Mouse (Mus musculus) thymus, postnatal 36 days (tissue): ENCODE results near the gene Gpsm2.
"Not testable (repeated sequence)": the region's sequence is repeated elsewhere in the genome, so short reads cannot be mapped to it uniquely, and the experiment has no call there.

Experiments used
- DNase-seq, 2 experiments: peaks; one replicate each; pipeline ENCODE4 v3.0.0; 2022; ENCODE audit warnings: mixed read lengths in 2 of 2

The Gpsm2 gene

DNA sequence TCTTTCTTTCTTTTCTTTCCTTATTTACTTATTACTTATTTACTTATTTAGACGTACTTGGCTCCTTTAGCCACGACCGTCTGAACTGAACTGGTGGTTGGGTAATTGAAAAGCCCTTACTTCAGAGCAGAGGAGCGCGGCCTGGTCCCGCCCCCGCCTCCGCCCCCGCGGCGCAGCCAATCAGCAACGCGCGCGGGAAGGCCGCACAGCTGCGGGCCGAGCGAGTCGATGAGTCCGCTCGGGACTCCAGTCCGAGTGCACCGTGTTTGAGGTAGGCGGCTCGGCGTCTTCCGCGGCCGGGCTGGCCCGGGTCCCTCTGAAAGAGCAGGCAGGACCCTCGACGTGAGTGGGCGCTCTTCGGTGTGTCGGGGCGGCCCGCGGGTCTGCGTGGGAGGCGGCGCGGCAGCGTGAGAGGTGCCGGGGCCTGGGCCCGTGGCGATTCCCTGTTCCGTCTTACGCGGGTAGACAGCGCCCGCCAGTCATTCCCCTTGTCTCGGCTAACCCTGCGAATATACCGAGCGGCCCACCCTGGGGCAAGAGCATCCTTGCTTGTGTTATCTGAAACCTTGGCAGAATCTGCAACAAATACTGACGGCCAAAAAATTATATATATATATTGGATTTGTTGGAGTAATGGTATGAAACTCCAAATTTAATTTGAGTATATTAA, 68.3 kb downstream of the Gpsm2 start, which contains the start of gene Clcc1:
Gene Clcc1, plus strand, starts transcription at position 204 of the 670 bp plus-strand sequence.
- peak; percentile 96 for DNase-seq

GRCm38 (mm10) chr3:108652866-108653642, 69.1 kb downstream of the Gpsm2 start:
- no peak for DNase-seq

GRCm38 (mm10) chr3:108647681-108648080, 74.4 kb downstream of the Gpsm2 start:
- DNase-seq, result not testable (repeated sequence)

- no peak for DNase-seq
Measured at GRCm38 (mm10) chr3:108646036-108646435, 76.1 kb downstream of the Gpsm2 start.

DNA sequence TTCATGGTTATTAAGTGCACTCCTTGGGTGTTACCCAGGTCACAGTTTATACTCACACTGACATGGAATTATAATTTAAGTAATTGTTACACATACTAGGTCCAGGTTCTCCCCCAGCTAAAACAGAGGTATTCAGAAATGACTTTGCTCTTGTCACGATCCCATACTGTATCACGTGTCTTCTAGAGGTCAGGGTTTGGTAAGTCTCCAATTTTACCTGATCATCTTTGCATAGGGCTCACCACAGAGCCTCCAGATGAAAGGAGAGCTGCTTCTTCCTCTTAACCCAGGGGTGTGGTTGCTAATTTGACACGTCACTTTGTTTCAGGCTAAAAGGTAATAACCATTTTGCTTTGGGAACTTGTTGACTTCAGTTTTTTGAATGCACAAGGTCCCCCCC, 77.3 kb downstream of the Gpsm2 start:
- no peak for DNase-seq

GRCm38 (mm10) chr3:108640998-108641397, 81.1 kb downstream of the Gpsm2 start:
- DNase-seq, result no peak

DNA sequence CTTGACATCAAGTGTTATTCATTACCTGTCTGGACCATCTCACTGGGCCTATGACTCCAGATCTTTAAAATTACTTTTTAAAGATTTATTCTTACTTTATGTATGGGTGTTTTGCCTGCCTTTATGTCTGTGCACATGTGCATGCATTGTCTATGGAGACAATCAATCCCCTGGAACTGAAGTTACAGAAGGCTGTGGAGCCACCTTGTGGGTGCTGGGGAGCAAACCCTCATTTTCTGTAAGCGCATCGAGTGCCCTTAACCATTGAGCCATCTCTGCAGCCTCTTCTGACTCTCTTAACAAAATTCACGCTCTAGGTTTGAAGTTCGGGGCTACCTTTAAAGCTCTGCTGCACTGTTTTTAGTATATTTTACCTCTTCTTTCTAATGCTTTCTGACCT, 82.7 kb downstream of the Gpsm2 start:
- DNase-seq, result no peak

DNA sequence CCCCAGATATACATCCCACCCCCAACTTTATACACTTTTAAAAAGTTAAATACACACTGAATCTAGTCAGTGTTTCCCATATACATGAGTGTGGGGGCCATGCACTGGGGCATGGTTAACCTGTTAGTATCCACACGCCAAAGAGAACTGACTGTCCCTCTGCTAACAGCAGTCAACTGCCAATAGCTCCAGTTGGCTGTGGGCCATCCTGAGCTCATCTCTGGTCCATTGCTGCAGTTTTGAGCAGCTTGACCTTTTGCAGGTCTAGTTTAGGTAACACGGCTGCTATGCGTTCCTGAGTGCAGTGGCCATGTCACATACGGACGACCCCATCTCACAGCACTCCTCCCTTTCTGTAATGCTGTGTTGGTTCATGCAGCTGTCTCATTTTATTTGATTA, 87.3 kb downstream of the Gpsm2 start:
- DNase-seq, result no peak
